Mouse (Mus musculus) hindbrain, embryonic 16.5 days (tissue): ENCODE measurements around the gene Gys1. TPM values are rescaled to one million over a fixed set of nuclear protein-coding genes. Genes with fewer than 3 reads are reported as not detected.
"Not testable (repeated sequence)": the region's sequence is repeated elsewhere in the genome, so short reads cannot be mapped to it uniquely, and the experiment has no call there.

ENCODE experiments used
- ATAC-seq: fragments of 200-750 bp; cut with Nextera tagmentation; 2 replicates; pipeline ENCODE4 v1.8.0; 2017; ENCODE audit warnings: moderate TSS enrichment, moderate library complexity
- H3K27ac ChIP-seq: fragments of 300-500 bp; sonication (generic); 2 replicates; pipeline ENCODE4 v1.5.1; 2014; ENCODE audit warnings: low read depth, mild to moderate bottlenecking, control low read depth, low read length, moderate library complexity
- H3K27me3 ChIP-seq: fragments of 300-500 bp; sonication (generic); replicated peaks from 2 replicates; pipeline ENCODE4 v1.6.1; 2014; ENCODE audit warnings: low read length; ENCODE audit not compliant: control insufficient read depth, insufficient read depth
- H3K36me3 ChIP-seq: fragments of 300-500 bp; sonication (generic); 2 replicates; pipeline ENCODE4 v1.6.1; 2014; ENCODE audit warnings: mild to moderate bottlenecking, low read length, moderate library complexity, mixed read lengths; ENCODE audit not compliant: control insufficient read depth, insufficient read depth
- H3K4me1 ChIP-seq: fragments of 300-500 bp; sonication (generic); 2 replicates; pipeline ENCODE4 v1.6.1; 2014; ENCODE audit warnings: low read depth, low read length; ENCODE audit not compliant: control insufficient read depth, insufficient read depth
- H3K4me2 ChIP-seq: fragments of 300-500 bp; sonication (generic); 2 replicates; pipeline ENCODE4 v1.6.1; 2014; ENCODE audit warnings: mild to moderate bottlenecking, low read length, control low read depth, moderate library complexity
- H3K4me3 ChIP-seq: fragments of 300-500 bp; sonication (generic); 2 replicates; pipeline ENCODE4 v1.5.1; 2014; ENCODE audit warnings: mild to moderate bottlenecking, low read length, control low read depth, moderate library complexity
- H3K9ac ChIP-seq: fragments of 300-500 bp; sonication (generic); 2 replicates; pipeline ENCODE4 v1.6.1; 2014; ENCODE audit warnings: low read depth, mild to moderate bottlenecking, control low read depth, low read length, moderate library complexity
- H3K9me3 ChIP-seq: fragments of 300-500 bp; sonication (generic); 2 replicates; pipeline ENCODE4 v1.6.1; 2014; ENCODE audit warnings: mild to moderate bottlenecking, low read length, moderate library complexity; ENCODE audit not compliant: control insufficient read depth
- WGBS: fragments of 180-500 bp; shearing (Covaris S2); extraction: QIAGEN DNeasy Blood & Tissue Kit; methylation state at CpG from one replicate; pipeline ENCODE4 v1.1.7; 2014; 5-methylcytosine and 5-hydroxymethylcytosine counted together
- polyA plus RNA-seq: library from polyadenylated mRNA; unstranded; fragments of >200 nt; fragmentation: Nextera tagmentation; extraction: Ambion mirVana; gene quantifications from 2 replicates; pipeline ENCODE4 v1.2.1, GENCODE M21; 2015

The Gys1 gene
- polyA plus RNA-seq, 1 experiment from 2014 or later, result 25.5 TPM

DNA sequence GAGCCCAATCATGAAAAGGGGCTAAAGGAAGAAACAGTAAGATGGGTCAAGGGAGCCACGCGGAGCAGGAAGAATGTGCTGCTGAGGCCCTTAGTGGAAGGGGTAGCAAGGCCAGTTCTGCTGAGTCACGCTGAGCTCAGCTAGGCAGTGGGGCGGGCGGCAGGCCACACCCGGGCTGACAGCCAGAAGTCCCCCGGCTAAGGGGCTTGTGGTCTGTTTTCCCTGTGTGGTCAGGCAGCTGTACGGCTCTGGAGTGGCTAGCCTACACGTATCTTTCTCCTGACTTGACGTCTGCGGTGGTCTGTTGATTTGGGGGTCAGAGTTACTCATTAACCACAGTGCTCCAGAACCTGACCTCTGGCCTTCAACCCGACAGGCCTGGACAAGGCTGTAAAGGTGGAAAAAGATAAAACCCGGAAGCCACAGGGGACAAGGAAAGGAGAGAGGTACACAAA is 26.2 kb downstream of the Gys1 start:
- Histone ChIP-seq H3K4me3 (no peak overlapping the region), H3K36me3 (peaks cover 4% of the 10 kb centered on the region), H3K4me2 (peak overlapping the region; percentile 10; the same call in 1 of the 2 replicates), H3K4me1 (peaks cover 44% of the 10 kb centered on the region), H3K27me3 (no peaks in the 10 kb centered on the region), H3K27ac (peak overlapping the region; percentile 78), H3K9me3 (no peaks in the 10 kb centered on the region), H3K9ac (no peak overlapping the region)
- WGBS, result 21% methylated on average over 13 of the region's 13 CpGs
- no peak for ATAC-seq

DNA sequence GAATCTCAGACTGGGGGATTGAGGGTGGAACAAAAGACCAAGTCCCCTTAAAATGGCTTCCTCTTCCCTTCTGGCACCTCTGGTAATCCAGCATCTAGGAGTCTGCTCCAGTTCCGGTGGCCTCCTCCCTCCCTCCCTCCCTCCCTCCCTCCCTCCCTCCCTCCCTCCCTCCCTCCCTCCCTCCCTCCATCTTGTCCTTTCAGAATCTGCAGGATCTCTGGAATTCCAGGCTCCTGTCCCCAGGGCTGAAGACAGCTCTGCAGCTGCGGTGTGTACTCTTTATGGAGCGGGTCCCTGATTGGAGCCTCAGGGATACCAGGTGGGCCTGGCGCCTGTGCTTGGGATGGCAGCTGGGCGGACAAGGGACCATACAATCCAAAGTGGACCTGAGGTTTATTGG is 26.7 kb downstream of the Gys1 start:
- H3K4me2 ChIP-seq, result no peak overlapping the region
- H3K4me1 ChIP-seq, result peaks cover 44% of the 10 kb centered on the region
- 62% methylated on average over 4 of the region's 5 CpGs for WGBS
- no peaks in the 10 kb centered on the region for H3K9me3 ChIP-seq
- H3K27me3 ChIP-seq, result no peaks in the 10 kb centered on the region
- H3K27ac ChIP-seq, result peak overlapping the region; percentile 78
- no peak overlapping the region for H3K9ac ChIP-seq
- ATAC-seq, result no peak
- peaks cover 4% of the 10 kb centered on the region for H3K36me3 ChIP-seq
- H3K4me3 ChIP-seq, result no peak overlapping the region

DNA sequence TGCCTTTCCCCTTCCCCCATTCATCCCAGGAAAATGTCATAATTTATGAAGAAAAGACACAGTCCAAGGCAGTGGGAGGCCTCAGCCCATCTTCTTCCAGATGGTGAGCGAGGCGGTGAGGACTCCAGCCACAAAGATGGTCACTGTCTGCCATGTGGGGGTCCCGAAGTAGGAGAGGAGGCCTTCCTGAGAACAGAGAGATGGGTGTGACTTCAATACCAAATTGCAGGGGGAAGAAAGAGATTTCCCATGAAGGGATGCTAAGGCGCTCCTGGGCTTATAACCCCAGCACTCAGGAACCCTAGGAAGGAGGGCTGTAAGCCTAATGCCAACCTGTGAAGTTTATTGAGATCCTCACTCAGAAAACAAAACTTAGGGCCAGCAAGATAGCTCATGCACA is 27.1 kb downstream of the Gys1 start:
- Histone ChIP-seq H3K36me3 (peaks cover 4% of the 10 kb centered on the region), H3K27ac (no peak overlapping the region)

DNA sequence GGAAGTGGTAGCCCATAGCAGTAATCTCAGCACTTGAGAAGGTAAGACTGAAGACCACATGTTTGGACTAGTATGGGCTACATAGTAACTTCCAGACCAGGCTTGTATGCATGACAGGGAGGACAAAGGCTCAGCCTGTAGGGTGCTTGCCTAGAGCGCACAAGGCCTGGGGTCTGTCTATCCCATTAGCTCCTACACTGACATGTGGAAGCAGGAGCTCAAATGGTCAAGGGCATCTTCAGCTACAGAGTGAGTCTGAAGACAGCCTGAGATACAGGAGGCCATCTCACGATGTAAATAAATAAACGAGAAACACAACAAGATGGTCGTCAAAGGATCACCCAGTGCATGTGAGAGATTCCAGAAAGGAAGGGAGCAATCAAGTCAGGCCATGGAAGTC is 27.7 kb downstream of the Gys1 start:
- H3K36me3 ChIP-seq, result peaks cover 4% of the 10 kb centered on the region
- ATAC-seq, result no peak
- no peak overlapping the region for H3K9ac ChIP-seq
- no peak overlapping the region for H3K27ac ChIP-seq
- H3K27me3 ChIP-seq, result no peaks in the 10 kb centered on the region
- H3K4me2 ChIP-seq, result no peak overlapping the region
- 94% methylated on average over 4 of the region's 4 CpGs for WGBS
- H3K4me3 ChIP-seq, result no peak overlapping the region
- peaks cover 37% of the 10 kb centered on the region for H3K4me1 ChIP-seq
- H3K9me3 ChIP-seq, result no peaks in the 10 kb centered on the region

More for the DNA sequence above, 27.1 kb downstream of the Gys1 start:
- WGBS, result 94% methylated on average over 4 of the region's 4 CpGs
- Histone ChIP-seq H3K4me2 (no peak overlapping the region), H3K9me3 (no peaks in the 10 kb centered on the region), H3K4me3 (no peak overlapping the region), H3K9ac (no peak overlapping the region), H3K4me1 (peaks cover 39% of the 10 kb centered on the region), H3K27me3 (no peaks in the 10 kb centered on the region)
- no peak for ATAC-seq

DNA sequence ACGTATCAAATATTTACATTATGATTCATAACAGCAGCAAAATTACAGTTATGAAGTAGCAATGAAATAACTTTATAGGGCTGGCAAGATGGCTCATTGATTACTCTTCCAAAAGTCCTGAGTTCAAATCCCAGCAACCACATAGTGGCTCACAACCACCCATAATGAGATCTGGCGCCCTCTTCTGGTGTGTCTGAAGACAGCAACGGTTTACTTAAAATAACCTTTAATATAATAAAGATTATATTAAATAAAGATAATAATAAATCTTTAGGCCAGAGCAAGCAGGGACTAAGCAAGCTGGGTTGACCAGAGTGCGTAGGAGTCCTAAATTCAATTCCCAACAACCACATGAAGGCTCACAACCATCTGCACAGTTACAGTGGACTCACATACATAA is 28.2 kb downstream of the Gys1 start:
- 80% methylated on average over 4 of the region's 4 CpGs for WGBS
- not testable (repeated sequence) for H3K4me2 ChIP-seq, ATAC-seq

DNA sequence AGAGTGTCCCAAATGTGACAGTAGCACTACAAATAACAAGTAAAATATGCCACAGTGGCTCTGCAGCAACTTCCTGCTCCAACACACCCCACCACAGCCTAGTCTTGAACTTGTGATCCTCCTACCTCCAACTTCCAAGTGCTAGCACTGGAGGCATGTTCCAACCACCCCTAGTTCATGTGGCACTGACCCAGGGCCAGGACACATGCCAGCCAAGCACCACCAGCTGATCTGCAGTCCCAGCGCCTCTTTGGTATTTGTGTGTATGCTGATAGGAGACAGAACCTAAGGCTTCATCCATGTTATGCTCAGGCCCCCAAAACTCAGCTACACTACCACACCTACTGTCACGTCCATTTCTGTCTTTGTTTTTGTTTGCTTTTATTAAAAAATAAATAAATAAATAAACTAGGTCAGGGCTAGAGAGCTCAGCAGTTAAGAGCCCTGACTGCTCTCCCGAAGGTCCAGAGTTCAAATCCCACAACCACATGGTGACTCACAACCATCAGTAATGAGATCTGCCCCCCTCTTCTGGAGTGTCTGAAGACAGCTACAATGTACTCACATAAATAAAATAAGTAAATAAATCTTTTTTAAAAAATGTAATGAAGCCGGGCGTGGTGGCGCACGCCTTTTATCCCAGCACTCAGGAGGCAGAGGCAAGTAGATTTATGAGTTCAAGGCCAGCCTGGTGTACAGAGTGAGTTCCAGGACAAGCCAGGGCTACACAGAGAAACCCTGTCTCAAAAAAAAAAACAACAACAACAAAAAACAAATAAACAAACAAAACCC is 29.5 kb downstream of the Gys1 start:
- Histone ChIP-seq H3K27ac (no peak overlapping the region), H3K4me2 (no peak overlapping the region), H3K4me3 (no peak overlapping the region), H3K9ac (no peak overlapping the region), H3K9me3 (no peaks in the 10 kb centered on the region), H3K36me3 (peaks cover 4% of the 10 kb centered on the region), H3K4me1 (peaks cover 28% of the 10 kb centered on the region), H3K27me3 (no peaks in the 10 kb centered on the region)
- 95% methylated on average over 7 of the region's 7 CpGs for WGBS
- ATAC-seq, result no peak

More for the DNA sequence above, 28.2 kb downstream of the Gys1 start:
- not testable (repeated sequence) for H3K4me3 ChIP-seq, H3K27me3 ChIP-seq, H3K9ac ChIP-seq, H3K27ac ChIP-seq, H3K9me3 ChIP-seq, H3K36me3 ChIP-seq
- H3K4me1 ChIP-seq, result peaks cover 32% of the 10 kb centered on the region

DNA sequence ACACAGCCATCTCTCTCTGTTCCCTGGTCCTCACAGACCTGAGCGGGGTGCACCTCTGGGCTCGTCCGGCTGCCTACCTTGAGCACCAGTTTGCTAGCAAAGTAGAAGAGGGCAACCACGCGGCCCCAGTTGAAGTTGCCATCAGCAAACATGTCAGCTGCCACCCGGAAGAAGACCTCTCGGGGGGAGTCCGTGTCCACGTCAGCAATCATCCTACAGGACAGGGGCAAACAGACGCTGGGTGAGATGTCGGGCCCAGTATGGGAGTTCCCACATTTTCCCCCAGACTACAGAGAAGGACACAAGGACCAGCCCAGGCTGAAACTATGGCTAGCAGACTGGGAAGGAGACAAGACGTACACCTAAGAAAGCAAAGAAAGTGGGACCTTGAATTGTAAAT is 30.5 kb downstream of the Gys1 start:
- no peak overlapping the region for H3K9ac ChIP-seq
- H3K27ac ChIP-seq, result no peak overlapping the region
- H3K4me2 ChIP-seq, result no peak overlapping the region; the same call in 1 of the 2 replicates
- no peak overlapping the region for H3K4me3 ChIP-seq
- ATAC-seq, result no peak
- peaks cover 27% of the 10 kb centered on the region for H3K4me1 ChIP-seq
- WGBS, result 93% methylated on average over 12 of the region's 12 CpGs
- H3K27me3 ChIP-seq, result no peaks in the 10 kb centered on the region
- no peaks in the 10 kb centered on the region for H3K9me3 ChIP-seq
- peaks cover 4% of the 10 kb centered on the region for H3K36me3 ChIP-seq

DNA sequence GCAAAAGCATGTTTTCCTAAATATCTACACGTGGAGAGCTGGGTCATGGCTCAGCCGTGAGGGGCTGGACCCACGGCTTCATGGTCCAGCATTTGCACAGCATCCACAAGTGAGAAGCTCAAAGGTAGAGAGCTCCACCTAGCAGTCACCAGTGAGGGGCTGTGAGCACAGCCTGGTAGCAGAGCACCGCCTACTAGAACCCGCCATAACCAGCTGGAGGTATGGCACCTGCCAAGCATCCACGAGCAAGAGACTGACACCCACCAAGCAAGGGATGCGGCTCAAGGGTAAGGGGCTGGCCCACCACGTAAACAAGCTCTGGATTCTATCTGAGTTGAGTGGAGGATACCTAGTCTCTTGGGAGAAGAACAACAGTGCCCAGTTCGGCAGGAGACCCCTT is 30.9 kb downstream of the Gys1 start:
- Histone ChIP-seq H3K4me2 (peak overlapping the region; percentile 92), H3K4me3 (peak overlapping the region; percentile 80), H3K36me3 (peaks cover 4% of the 10 kb centered on the region), H3K9ac (peak overlapping the region; percentile 90), H3K9me3 (no peaks in the 10 kb centered on the region), H3K27me3 (no peaks in the 10 kb centered on the region), H3K27ac (no peak overlapping the region; the same call in 1 of the 2 replicates), H3K4me1 (peaks cover 23% of the 10 kb centered on the region)
- 83% methylated on average over 9 of the region's 9 CpGs for WGBS
- 0 out of 2 replicates have a peak, but pooled peaks have one; percentile 5 for ATAC-seq

DNA sequence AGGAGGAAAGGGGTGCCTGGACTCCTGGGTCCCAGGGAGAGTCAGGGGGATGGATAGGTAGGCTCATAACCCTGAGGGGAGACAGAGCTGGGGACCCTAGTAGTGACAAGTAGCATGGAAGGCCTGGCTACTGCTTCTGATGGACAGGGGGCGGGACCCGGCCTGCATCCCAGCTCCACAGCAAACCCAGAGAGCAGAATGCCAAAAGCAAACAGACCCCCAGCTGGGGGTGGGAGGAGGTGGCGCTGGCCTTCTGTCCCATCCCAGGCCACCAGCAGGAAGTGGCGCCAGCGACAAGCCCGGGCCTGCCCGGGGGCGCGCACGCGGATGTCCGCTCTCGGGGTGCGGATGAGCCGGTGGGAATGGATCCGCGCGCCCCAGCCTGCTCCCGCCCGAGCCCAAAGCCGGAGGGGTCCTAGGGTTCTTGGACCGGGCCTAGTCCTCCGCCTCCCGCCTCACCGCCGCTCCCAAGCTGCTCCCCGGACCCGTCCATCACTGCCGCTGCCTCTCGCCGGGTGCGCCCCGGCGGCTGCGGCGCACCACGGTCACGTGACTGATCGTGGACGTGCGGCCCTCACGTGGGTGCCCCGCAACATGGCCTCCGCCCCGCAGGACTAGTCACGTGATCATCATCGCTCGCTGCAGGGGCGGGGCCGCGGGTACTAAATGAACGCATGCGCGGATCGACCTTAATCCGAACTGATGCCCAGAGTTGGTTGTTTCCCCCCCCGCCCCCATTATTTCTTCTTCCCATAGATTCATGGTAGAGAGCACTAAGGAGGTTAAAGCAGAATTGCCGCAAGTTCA is 31.8 kb downstream of the Gys1 start, which contains the start of gene Bax:
Gene Bax (minus strand): TSS at position 616 of the 807 bp plus-strand sequence.
- WGBS, result under 1% methylated on average over 39 of the region's 58 CpGs
- H3K9me3 ChIP-seq, result no peaks in the 10 kb centered on the region
- no peaks in the 10 kb centered on the region for H3K27me3 ChIP-seq
- H3K9ac ChIP-seq, result peak within 1 kb of the TSS; percentile 90
- peaks cover 4% of the 10 kb centered on the region for H3K36me3 ChIP-seq
- peak within 1 kb of the TSS; percentile 92 for H3K4me2 ChIP-seq
- H3K27ac ChIP-seq, result peak within 1 kb of the TSS; percentile 81
- peak within 1 kb of the TSS; percentile 80 for H3K4me3 ChIP-seq
- H3K4me1 ChIP-seq, result peaks cover 17% of the 10 kb centered on the region
- peak; percentile 66 for ATAC-seq
